Mouse (Mus musculus) heart, adult 2 months (tissue): Measurements from ENCODE around the gene Dxo. TPM values are rescaled to one million over a fixed set of nuclear protein-coding genes. Genes with fewer than 3 reads are reported as not detected.

Source experiments
- DNase-seq, 2 experiments: peaks; one replicate each; pipeline ENCODE4 v3.0.0; 2021
- H3K27ac ChIP-seq: fragments of 200-600 bp; 2 replicates; pipeline ENCODE4 v1.8.1; 2022
- H3K27me3 ChIP-seq: fragments of 200-500 bp; 2 replicates; pipeline ENCODE4 v1.6.1; 2012; ENCODE audit warnings: mild to moderate bottlenecking, low read length, inconsistent platforms, mixed read lengths; ENCODE audit not compliant: control insufficient read depth, insufficient read depth
- H3K36me3 ChIP-seq: fragments of 200-500 bp; 2 replicates; pipeline ENCODE4 v1.6.1; 2012; ENCODE audit warnings: low read length, inconsistent platforms; ENCODE audit not compliant: control insufficient read depth, insufficient read depth
- H3K4me1 ChIP-seq: fragments of 200-500 bp; 2 replicates; pipeline ENCODE4 v1.6.1; 2011; ENCODE audit warnings: low read length; ENCODE audit not compliant: control insufficient read depth, insufficient read depth
- H3K4me3 ChIP-seq: fragments of 200-600 bp; 2 replicates; pipeline ENCODE4 v1.8.1; 2022
- H3K79me2 ChIP-seq: fragments of 200-500 bp; replicated peaks from 2 replicates; pipeline ENCODE4 v1.6.1; 2012; ENCODE audit warnings: mild to moderate bottlenecking, inconsistent platforms, low read length, moderate library complexity, mixed read lengths; ENCODE audit not compliant: control insufficient read depth, insufficient read depth
- H3K9ac ChIP-seq: fragments of 200-500 bp; 2 replicates; pipeline ENCODE4 v1.6.1; 2012; ENCODE audit warnings: low read depth, mild to moderate bottlenecking, control low read depth, inconsistent platforms, low read length, mixed read lengths
- CTCF ChIP-seq: fragments of 200-600 bp; IDR thresholded peaks from 2 replicates; pipeline ENCODE4 v1.8.1; 2022; ENCODE audit warnings: antibody characterized with exemption, mild to moderate bottlenecking, moderate library complexity
- EP300 ChIP-seq: fragments of 200-500 bp; IDR thresholded peaks from 2 replicates; pipeline ENCODE4 v1.6.1; 2011; ENCODE audit warnings: low read depth, low read length, control low read depth; ENCODE audit not compliant: insufficient read depth
- POLR2A ChIP-seq: fragments of 200-500 bp; IDR thresholded peaks from 2 replicates; pipeline ENCODE4 v1.6.1; 2011; ENCODE audit warnings: mild to moderate bottlenecking, low read depth, low read length, control low read depth; ENCODE audit not compliant: insufficient read depth
- WGBS: fragments of 180-500 bp; shearing (Covaris S2); methylation state at CpG from one replicate; pipeline ENCODE4 v1.1.7; 2018; 5-methylcytosine and 5-hydroxymethylcytosine counted together
- intact Hi-C: fragments of 180-260 bp; cut with DNase I; formaldehyde crosslinking; loops from one replicate; pipeline ENCODE4 v1.15.1; 2025
- polyA plus RNA-seq: library from polyadenylated mRNA; depleted of rRNA; stranded (reverse); fragments of >200 nt; gene quantifications from 2 replicates; pipeline ENCODE4 v1.2.3, GENCODE M21; 2012
- total RNA-seq, 2 experiments: library from RNA; stranded (reverse); gene quantifications; 2 replicates each; pipeline ENCODE4 v1.2.3; 2021

Gene Dxo
- total and polyA plus RNA-seq, 3 experiments, result 12.4 to 28.3 (median 14.2) TPM

DNA sequence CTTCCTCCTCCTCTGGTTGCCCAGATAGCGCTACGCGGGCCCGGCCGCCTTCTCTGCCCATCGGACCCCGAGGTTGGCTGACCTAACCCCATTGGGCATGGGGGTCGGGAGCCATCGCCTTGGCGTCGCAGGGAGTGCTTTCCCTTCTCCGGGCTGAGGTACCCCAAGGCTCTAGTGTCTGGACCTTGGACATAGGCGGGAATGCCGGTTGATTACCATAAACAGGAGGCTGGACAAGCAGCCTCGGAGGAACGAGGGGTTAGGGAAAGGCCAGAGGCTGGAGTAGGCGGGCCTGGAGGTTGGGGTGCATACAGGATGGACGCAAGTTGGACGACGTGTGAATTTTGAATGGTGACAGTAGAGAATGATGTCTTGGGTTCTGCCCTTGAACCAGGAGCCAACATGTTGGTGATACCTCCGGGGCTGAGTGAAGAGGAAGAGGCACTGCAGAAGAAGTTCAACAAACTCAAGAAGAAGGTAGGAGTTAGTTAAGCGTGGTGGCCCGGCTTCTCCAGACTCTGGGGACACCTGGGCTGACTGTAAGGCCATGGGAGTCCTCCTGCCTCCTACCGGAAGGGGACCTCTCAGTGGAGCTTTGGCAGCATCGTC, 13.8 kb downstream of the Dxo start:
- Histone ChIP-seq H3K27ac (peak overlapping the region; percentile 69), H3K79me2 (no peaks in the 10 kb centered on the region), H3K4me3 (peak overlapping the region; percentile 100), H3K27me3 (no peaks in the 10 kb centered on the region), H3K36me3 (no peaks in the 10 kb centered on the region), H3K9ac (peak overlapping the region; percentile 81), H3K4me1 (peaks cover 3% of the 10 kb centered on the region)
- intact Hi-C loops, result loop anchor here (1.0 to 10.0 kb wide), 3 partner anchors 13 to 384 kb away; partner anchors contain the start of genes Atp6v1g2, Dxo and Nfkbil1
- TF ChIP-seq POLR2A (no peak), EP300 (no peak), CTCF (no peak)
- WGBS, result 2% methylated on average over 25 of the region's 25 CpGs
- no peak for DNase-seq

DNA sequence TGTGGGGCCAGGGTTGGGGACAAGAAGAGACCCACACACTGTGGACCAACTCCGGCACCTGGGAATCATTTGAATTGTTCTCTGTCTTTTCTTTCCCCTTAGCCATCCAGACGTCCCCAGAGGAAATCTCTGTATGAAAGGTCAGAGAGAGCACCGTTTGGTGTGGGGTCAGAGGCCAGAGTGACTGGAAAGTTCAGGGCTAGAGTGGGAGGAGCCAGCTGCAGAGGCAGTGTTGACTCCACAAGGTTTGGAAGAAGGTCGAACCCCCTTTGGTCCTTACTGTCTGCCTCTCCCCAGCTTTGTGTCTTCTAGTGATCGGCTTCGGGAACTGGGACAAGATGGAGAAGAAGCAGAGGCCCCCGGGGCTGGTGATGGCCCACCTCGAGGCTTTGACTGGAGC, 16.7 kb downstream of the Dxo start:
- Histone ChIP-seq H3K9ac (no peak overlapping the region), H3K4me3 (no peak overlapping the region), H3K27me3 (no peaks in the 10 kb centered on the region), H3K79me2 (no peaks in the 10 kb centered on the region), H3K4me1 (peaks cover 3% of the 10 kb centered on the region), H3K27ac (no peak overlapping the region), H3K36me3 (no peaks in the 10 kb centered on the region)
- WGBS, result 76% methylated on average over 8 of the region's 8 CpGs
- intact Hi-C loops, result loop anchor here (10.0 kb wide), 1 partner anchor 381 kb away; the partner anchor contains the start of genes Atp6v1g2 and Nfkbil1
- TF ChIP-seq CTCF (no peak), POLR2A (no peak), EP300 (no peak)
- no peak for DNase-seq

DNA sequence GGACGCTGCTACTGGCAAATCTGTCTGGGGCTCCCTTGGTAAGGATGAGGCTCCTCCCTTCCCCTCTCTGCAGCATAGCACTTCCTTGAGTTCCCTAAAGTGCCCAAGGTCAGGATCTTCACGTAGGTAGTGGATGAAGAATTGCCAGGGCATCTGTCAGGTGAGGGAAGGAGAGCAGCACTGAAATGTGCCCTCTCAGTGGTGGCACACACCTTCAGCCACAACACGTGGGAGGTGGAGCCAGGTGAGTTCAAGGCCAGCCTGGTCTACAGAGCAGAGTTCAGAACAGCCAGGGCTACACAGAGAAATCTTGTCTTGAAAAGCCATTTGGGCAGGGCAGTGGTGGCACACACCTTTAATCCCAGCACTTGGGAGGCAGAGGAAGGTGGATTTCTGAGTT, 17.9 kb downstream of the Dxo start:
- intact Hi-C loops, result loop anchor here (5.0 to 10.0 kb wide), 2 partner anchors 38 to 380 kb away; partner anchors contain the start of genes Atp6v1g2 and Nfkbil1
- Histone ChIP-seq H3K4me3 (no peak overlapping the region), H3K27me3 (no peaks in the 10 kb centered on the region), H3K27ac (no peak overlapping the region), H3K79me2 (no peaks in the 10 kb centered on the region), H3K9ac (no peak overlapping the region), H3K36me3 (no peaks in the 10 kb centered on the region), H3K4me1 (no peaks in the 10 kb centered on the region; the same call in 1 of the 2 replicates)
- 60% methylated on average over 3 of the region's 3 CpGs for WGBS
- no peak for TF ChIP-seq EP300
- no peak for TF ChIP-seq POLR2A
- TF ChIP-seq CTCF, result no peak
- no peak for DNase-seq

DNA sequence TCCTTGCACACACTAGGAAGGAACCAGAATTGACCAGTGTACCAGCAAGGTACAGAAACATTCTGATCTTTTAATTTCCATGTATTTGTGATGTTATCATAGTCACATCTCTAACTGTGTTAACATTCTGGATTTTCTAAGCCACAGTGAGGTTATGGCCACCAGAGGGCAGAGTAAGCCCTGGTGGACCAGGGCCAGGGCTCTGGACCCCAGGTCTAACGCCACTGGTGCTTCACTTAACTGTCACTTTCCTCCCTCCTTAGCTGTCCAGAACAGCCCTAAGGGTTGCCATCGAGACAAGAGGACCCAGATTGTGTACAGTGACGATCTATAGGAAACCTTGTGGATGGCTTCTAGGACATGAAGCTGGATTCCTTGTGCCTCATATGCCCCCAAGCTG, 19.0 kb downstream of the Dxo start:
- H3K4me3 ChIP-seq, result no peak overlapping the region
- no peaks in the 10 kb centered on the region for H3K79me2 ChIP-seq
- H3K27me3 ChIP-seq, result no peaks in the 10 kb centered on the region
- no peaks in the 10 kb centered on the region for H3K4me1 ChIP-seq
- 25% methylated on average over 3 of the region's 3 CpGs for WGBS
- 0 out of 2 replicates have a peak, but pooled peaks have one; percentile 31 for TF ChIP-seq EP300
- TF ChIP-seq POLR2A, result no peak
- TF ChIP-seq CTCF, result peak; percentile 93
- DNase-seq, result peak in 1 of 2 experiments; percentile 66
- H3K27ac ChIP-seq, result no peak overlapping the region
- H3K9ac ChIP-seq, result no peak overlapping the region
- H3K36me3 ChIP-seq, result no peaks in the 10 kb centered on the region
- intact Hi-C loops, result loop anchor here (1.0 to 10.0 kb wide), 4 partner anchors 36 to 379 kb away; partner anchors contain the start of genes Atp6v1g2 and Nfkbil1

DNA sequence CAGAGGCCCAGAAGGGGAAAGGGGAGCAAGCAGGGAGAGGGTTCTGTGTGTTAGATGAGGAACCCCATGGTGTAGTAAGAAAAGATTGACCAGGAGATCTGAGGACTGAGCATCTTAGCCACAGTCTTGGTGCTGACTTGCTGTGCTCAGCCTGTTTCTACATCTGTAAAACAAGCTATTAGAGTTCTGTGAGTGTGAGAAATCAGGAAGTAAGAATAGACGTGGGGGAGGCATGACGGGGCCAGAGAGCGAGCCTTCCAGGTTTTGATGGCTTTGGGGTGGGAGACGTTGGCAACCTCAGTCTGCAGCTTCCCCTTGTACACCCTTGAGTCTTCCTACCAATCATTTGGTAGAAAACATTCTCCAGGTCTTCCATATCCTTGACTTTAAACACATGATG, 21.9 kb downstream of the Dxo start:
- Histone ChIP-seq H3K4me3 (no peak overlapping the region), H3K27ac (no peak overlapping the region), H3K79me2 (no peaks in the 10 kb centered on the region), H3K36me3 (no peaks in the 10 kb centered on the region), H3K4me1 (no peaks in the 10 kb centered on the region), H3K27me3 (no peaks in the 10 kb centered on the region), H3K9ac (no peak overlapping the region)
- DNase-seq, result no peak
- intact Hi-C loops, result loop anchor here (5.0 to 10.0 kb wide), 2 partner anchors 34 to 376 kb away; partner anchors contain the start of genes Atp6v1g2 and Nfkbil1
- WGBS, result 47% methylated on average over 4 of the region's 4 CpGs
- TF ChIP-seq EP300 (no peak), CTCF (no peak), POLR2A (no peak)

DNA sequence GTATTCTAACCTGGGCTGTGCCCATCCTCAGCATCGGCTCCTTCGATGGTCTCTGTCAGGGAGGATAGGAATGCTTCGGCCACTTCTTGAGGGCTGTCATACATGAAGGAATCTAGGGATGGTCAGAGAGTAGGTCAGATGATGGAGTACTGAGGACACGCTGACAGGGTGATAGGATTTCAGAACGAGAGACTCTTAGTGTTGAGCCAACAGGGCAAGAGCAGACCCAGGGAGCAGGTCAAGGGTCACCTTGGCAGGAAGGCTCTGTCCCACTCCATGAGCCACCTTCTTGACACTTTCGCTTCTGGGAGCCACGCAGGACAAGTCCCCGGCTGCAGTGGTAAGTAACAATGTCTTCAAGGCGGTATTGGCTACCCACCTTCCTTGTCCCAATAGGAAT, 23.7 kb downstream of the Dxo start:
- Histone ChIP-seq H3K4me1 (no peaks in the 10 kb centered on the region), H3K36me3 (no peaks in the 10 kb centered on the region), H3K79me2 (no peaks in the 10 kb centered on the region), H3K4me3 (no peak overlapping the region), H3K27ac (no peak overlapping the region), H3K27me3 (no peaks in the 10 kb centered on the region), H3K9ac (no peak overlapping the region)
- DNase-seq, result no peak
- intact Hi-C loops, result no loop called here
- WGBS, result 81% methylated on average over 9 of the region's 9 CpGs
- TF ChIP-seq EP300, result no peak
